Mouse (Mus musculus) B cell, adult 2 months (primary cell): ENCODE data around the gene Igsf23.
"Not testable (repeated sequence)": the region's sequence is repeated elsewhere in the genome, so short reads cannot be mapped to it uniquely, and the experiment has no call there.

Experiments
- DNase-seq, 2 experiments: peaks; one replicate each; pipeline ENCODE4 v3.0.0; 2022

Igsf23 gene

GRCm38 (mm10) chr7:19950589-19950988 lies at the start of gene Igsf23:
Gene Igsf23 (minus strand): TSS chr7:19950756.
- DNase-seq = no peak

- DNase-seq = not testable (repeated sequence)
Measured at GRCm38 (mm10) chr7:19996721-19997120, 46.2 kb upstream of the Igsf23 start.

DNA sequence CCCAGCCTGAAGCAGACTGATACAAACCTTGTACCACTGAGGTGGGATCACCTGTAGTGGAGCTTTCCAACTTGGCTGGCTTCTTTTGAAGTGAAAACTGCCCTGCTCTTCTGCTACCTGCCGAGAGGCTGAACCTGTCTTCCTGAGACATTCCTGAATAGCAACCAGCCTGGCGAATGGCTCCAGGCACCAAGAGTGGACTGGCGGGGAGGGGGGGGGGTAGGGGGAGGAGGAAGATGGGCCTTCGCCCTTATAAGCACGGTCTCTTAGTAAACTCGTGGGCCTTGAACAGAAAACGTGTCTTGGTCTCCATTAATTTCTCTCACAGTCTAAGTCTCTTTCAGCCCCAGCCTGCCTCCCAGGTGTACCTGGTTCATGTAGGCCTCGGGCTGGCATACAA lies 40.6 kb upstream of the Igsf23 start, which contains the start of gene Nlrp9b:
TSS of gene Nlrp9b (plus strand) at position 301 of the 400 bp plus-strand sequence.
- not testable (repeated sequence) for DNase-seq

DNA sequence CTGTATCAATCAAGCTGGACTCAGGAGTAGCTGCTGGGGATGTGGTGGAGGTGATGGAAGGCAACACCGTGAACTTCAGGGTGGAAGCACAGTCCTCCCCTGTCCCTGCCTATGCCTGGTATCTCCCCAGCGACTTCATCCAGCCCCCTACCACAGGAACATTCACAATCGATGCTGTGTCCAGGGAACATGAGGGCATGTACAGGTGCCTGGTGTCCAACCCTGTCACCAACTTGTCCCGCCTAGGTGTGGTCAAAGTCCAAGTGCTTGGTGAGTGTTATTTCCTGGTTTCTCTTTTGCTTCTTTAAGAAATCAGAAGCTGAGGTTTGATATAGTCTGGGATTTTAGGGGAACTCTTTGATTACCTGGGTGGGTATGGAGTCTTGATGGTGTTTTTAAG lies 21.0 kb upstream of the Igsf23 start:
- no peak for DNase-seq

- DNase-seq = no peak
Measured at GRCm38 (mm10) chr7:19970196-19970595, 19.6 kb upstream of the Igsf23 start.

GRCm38 (mm10) chr7:19969541-19970090 lies 19.1 kb upstream of the Igsf23 start:
- no peak for DNase-seq

DNA sequence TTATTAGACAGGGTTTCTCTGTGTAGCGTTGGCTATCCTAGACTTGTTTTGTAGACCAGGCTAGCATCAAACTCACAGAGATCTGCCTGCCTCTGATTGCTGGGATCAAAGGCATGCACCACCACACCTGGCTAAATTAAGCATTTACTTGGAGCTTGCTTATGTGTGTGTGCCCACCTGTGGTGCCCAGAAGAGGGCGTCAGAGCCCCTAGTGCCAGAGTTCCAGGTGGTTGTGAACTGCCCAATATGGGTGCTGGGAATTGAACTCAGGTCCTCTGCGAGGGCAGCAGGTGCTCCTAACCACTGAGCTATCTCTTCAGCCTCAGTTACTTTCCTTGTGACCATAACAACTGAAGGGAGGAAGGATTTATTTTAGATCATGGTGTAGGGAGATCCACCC lies 18.6 kb upstream of the Igsf23 start:
- no peak for DNase-seq

- no peak for DNase-seq
Measured at GRCm38 (mm10) chr7:19964985-19965579, 14.5 kb upstream of the Igsf23 start, which contains the start of gene Ceacam20. Gene Ceacam20 (plus strand): TSS chr7:19965412.

GRCm38 (mm10) chr7:19962423-19962822 lies 11.9 kb upstream of the Igsf23 start:
- no peak for DNase-seq

- peak; percentile 87 to 88 for DNase-seq
Measured at GRCm38 (mm10) chr7:19956341-19956781, 5.8 kb upstream of the Igsf23 start.

DNA sequence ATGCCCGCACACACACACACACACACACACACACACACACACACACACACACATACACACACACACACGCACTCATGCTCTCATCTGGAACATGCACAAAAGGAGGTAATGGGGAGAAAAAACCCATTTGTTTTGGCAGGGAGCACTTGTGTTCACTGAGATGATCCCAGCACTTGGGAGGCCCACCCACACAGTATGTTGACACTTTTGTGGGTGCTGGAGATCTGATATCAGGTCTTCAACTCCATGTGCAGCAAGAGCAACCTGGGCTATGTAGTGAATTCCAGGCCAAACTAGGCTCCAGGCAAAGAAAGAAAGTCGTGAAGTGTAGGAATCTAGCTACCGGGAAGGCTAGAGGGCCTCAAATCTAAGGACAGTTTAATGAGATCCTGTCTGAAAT lies 5.3 kb upstream of the Igsf23 start:
- DNase-seq = no peak

DNA sequence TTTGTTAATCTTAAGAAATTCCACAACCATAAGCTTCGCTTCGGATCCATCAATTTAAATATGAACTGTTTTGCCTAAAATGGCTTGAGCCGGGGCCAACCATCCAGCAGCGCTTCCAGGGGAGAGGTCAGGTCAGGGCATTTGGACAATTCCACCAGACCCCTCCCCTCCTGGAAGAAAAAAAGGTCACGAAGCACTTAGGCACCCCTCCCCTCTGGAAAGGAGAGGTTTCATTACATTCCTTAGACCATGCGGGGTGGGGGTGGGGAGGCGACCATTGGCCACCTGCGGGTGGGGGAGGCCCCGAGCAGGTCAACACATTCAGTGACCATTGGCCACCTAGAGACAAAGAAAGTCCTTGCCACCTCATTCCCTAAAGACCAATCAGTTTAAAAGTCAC lies 2.5 kb upstream of the Igsf23 start:
- no peak for DNase-seq

DNA sequence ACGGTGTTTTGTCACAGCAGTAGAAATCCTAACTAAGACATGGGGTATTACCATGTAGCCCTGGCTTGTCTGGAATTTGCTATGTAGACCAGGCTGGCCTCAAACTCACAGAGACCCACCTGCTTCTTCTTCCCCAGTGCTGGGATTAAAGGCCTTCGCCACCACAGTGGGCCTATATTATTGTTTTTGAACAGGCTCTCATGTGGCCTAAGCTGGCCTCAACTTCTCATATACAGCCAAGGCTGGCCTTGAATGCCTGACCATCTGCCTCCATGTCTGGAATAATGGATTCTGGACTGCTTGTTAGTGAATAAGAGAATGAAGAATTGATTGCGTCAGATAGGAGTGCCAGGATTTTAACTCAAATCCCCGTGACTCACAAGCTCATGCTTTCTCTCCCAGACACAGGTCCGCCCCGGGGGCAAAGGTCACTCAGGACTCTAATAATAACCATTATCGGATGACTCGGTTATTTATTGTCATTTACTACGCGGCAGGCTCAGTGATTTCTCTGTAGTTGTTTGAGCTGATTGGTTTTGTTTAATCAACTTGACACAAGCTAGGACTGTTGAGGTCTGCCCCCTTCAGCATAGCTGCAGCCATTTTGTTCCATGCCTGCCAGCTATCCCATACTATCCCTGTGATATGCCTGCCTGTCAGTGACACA lies 1.9 kb upstream of the Igsf23 start:
- DNase-seq = no peak

GRCm38 (mm10) chr7:19949996-19950395 lies 560 bp downstream of the Igsf23 start:
- no peak for DNase-seq

DNA sequence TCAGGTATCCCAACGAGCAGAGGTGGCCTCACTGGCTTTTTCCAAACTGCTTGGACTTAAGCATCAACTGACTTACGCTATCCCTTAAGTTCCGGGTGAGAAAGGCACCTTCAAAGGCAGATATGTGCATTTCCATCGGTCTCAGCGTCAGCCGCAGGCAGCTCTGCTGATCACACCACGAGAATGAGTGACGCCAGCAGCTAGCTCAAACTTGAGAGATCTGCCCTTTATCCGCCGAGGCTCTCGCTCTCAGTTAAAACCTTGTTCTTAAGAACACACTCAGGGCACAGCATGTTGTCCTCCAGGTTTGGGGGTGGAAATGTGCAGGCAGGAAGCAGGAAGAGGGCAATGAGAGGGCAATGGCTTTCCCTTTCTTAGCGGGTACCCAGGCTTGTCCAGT lies 1.6 kb downstream of the Igsf23 start:
- DNase-seq = no peak

DNA sequence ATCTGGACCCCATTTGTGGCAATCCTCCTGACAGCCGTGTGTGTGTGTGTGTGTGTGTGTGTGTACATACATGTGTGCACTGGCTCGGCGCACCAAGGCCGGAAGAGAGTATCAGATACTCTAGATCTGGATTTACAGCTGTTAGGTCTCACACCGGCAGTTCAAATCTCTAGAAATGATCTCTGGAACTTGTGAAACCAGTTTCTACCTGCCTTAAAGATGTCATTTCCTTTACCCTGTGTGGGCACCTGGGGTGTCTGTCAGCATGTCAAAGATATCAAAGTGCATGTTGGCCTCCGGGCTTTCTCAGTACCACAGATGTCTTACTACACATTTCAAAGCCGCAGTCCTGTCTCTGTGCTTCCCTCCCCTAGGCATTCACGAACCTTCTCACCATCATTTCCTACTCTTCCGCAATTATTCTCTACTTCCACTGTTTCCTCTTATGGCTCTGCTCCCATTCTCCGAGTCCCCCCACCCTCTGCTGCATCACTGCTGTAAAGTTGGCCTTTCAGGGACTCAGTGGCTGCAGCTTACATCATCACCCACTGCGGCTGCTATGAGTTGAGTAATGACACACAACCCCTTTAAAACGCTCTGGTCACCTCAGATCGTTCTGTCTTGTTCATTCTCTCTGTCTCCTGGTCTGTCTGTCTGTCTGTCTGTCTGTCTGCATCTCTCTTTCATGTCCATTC lies 4.6 kb downstream of the Igsf23 start:
- DNase-seq = no peak

- peak in 1 of 2 experiments; percentile 21 for DNase-seq
Measured at GRCm38 (mm10) chr7:19945201-19945600, 5.4 kb downstream of the Igsf23 start.

DNA sequence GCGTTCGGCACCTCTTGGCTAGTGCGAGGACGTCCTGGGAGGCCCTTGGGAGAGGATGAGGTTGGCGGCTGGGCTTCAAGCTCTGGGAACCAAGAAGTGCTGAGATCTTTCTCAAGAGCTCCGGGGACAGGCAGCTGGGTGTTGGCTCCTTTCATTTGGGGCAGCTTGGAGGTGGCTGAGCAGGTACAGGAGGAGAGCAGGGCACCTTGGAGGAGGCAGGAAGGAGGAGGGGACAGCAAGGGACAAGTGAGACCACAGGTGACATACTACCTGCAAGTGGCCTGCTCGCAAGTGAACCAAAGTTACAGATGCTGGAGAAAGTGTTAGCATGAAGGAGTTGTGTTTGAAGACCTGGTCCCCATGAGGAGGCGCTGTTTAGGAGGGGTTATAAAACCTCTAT lies 5.8 kb downstream of the Igsf23 start:
- no peak for DNase-seq

- no peak for DNase-seq
Measured at GRCm38 (mm10) chr7:19940256-19940655, 10.3 kb downstream of the Igsf23 start.

GRCm38 (mm10) chr7:19939555-19940235 lies 10.9 kb downstream of the Igsf23 start:
- no peak for DNase-seq

DNA sequence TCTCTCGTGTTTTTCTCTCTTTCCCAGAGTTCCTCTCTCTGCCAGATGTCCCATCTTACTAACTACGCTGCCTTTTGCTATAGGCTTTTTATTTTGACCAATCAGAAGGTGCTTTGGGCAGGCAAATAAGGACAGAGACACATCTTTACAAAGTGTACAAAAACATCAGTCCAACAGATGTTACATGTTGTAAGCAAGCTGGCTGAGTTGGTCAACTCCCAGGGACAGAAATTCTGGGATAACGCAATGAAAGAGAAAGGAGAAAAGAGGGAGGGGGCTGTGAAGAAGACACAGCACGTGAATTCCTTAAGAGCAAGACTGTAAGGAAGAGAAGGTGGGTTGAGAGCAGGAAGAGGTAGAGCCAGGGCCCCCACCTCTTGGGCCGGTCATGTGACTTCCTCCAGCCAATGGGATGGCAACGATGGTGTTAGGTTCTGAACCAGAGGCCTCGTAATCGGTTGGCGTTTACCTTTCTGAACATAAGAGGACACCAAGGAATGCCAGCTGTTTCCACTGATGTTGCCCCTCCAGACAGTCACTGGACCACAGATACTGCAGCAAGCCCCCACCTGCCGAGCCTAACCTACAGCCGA lies 13.2 kb downstream of the Igsf23 start:
- no peak for DNase-seq

DNA sequence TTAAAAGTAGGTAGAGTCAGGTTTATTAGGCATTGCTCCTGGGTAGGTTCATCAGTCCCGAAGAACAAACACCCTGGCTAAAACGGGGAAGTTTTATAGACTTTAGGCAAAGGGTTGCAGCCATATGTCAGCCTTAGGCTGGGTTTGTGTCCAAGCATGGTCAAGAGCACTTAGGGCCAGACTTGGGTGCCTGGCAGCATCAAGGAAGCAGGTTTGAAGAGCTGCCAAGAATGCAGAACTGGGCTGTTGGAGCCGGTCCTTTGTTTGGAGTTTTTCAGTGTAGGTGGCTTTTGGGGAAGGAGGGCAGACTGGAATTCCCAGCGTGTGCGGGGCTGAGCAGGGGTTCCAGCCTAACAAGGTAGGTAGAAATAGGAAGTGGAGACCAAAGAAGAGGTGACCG lies 14.6 kb downstream of the Igsf23 start:
- no peak for DNase-seq
